Mouse (Mus musculus) intestine, embryonic 16.5 days (tissue): ENCODE measurements around the gene Nme4. TPM values are rescaled to one million over a fixed set of nuclear protein-coding genes. Genes with fewer than 3 reads are reported as not detected.

Source experiments
- polyA plus RNA-seq: library from polyadenylated mRNA; unstranded; fragments of >200 nt; fragmentation: Nextera tagmentation; extraction: Ambion mirVana; gene quantifications from 2 replicates; pipeline ENCODE4 v1.2.1, GENCODE M21; 2015

Gene Nme4
- polyA plus RNA-seq, 1 experiment from 2014 or later: 97.1 TPM

Other genes starting within 250 kb of the Nme4 start
- gene Wdr90, start 234.1 kb downstream of the Nme4 start, polyA plus RNA-seq: 11.3 and 11.9 TPM in 2 replicates
- 79.5 and 89.3 TPM in 2 replicates for gene Mcrip2, start 226.8 kb downstream of the Nme4 start, polyA plus RNA-seq
- 61.0 and 66.9 TPM in 2 replicates for gene Mettl26, start 220.5 kb downstream of the Nme4 start, polyA plus RNA-seq
- gene Wfikkn1, start 214.7 kb downstream of the Nme4 start, polyA plus RNA-seq: 0.16 and 0.55 TPM in 2 replicates
- gene Rab40c, start 175.9 kb downstream of the Nme4 start, polyA plus RNA-seq: 23.2 and 24.3 TPM in 2 replicates
- gene Pigq, start 150.7 kb downstream of the Nme4 start, polyA plus RNA-seq: 57.8 and 59.7 TPM in 2 replicates
- gene Nhlrc4, start 150.6 kb downstream of the Nme4 start, polyA plus RNA-seq: 0.73 TPM in 1 of 2 replicates, not detected in the other
- 0.21 and 0.22 TPM in 2 replicates for gene A930017K11Rik, start 143.0 kb downstream of the Nme4 start, polyA plus RNA-seq
- gene Capn15, start 109.8 kb downstream of the Nme4 start, polyA plus RNA-seq: 22.3 and 24.5 TPM in 2 replicates
- 13.0 and 18.0 TPM in 2 replicates for gene Rab11fip3, start 26.0 kb downstream of the Nme4 start, polyA plus RNA-seq
- gene Decr2, start 5.3 kb downstream of the Nme4 start, polyA plus RNA-seq: 49.6 and 51.5 TPM in 2 replicates
- 12.1 and 15.1 TPM in 2 replicates for gene Tmem8, start 17.7 kb upstream of the Nme4 start, polyA plus RNA-seq
- 242 and 260 TPM in 2 replicates for gene Mrpl28, start 27.9 kb upstream of the Nme4 start, polyA plus RNA-seq
- gene Axin1, start 43.1 kb upstream of the Nme4 start, polyA plus RNA-seq: 5.9 and 6.6 TPM in 2 replicates
- 104 and 149 TPM in 2 replicates for gene Pdia2, start 103.5 kb upstream of the Nme4 start, polyA plus RNA-seq
- gene Rgs11, start 107.3 kb upstream of the Nme4 start, polyA plus RNA-seq: 13.4 and 15.2 TPM in 2 replicates
- 14.8 and 17.3 TPM in 2 replicates for gene Arhgdig, start 112.2 kb upstream of the Nme4 start, polyA plus RNA-seq
- 123 and 129 TPM in 2 replicates for gene Fam234a, start 148.6 kb upstream of the Nme4 start, polyA plus RNA-seq
- gene Luc7l, start 157.3 kb upstream of the Nme4 start, polyA plus RNA-seq: 68.2 and 72.2 TPM in 2 replicates